8 mouse cellular contexts compared by ENCODE assay signal in the genomic region with DNA sequence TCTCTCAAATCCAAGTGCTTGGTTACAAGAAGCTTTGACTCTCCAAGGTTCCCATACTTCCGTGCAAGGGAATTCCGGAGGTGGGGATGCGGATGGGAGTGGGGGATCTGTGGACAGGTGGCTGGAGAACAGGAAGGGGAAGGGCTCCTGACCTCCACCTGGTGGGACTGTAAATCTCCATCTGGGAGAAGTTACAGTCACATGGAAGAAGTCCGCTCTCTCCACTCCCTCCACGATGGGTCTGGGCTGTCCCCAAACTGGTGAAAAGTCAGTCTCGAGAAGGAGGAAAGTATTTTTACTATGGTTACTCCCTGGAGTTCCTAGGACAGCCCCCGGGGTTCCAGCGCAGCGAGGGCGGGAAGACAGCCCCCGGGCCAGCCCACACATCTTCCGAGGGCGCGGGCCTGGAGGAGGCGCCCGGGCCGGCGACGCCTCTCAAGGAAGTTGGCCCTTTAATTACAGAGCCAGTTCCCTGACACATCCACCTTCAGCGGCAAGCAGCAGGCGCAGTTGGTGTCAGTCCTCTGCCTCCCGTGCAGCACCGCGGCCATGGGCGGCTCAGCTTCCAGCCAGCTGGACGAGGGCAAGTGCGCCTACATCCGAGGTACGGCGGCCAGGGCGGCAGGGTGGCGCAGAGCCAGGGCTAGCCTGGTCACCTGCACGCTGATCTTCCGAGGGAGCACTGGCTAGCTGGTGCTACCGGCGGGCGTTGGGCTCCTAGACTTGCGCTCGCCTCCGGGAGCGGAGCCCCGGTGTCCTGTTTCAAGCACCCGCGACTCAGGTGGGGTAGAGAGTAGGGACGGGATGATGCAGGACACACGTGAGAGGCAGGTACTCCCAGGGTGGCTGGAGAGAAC. TPM values are rescaled to one million over a fixed set of nuclear protein-coding genes. Genes with fewer than 3 reads are reported as not detected.
DNase-seq lines count a peak whose midpoint lies in the region; ATAC-seq and TF ChIP-seq lines count a peak whose summit lies in the region.

A gene (plus strand): TSS at position 206 of the 857 bp plus-strand sequence.

- no peaks in the 10 kb centered on the region for H3K36me3 ChIP-seq in hindbrain, postnatal 0 days (ENCODE audit: insufficient read depth, low read length)
- no peaks in the 10 kb centered on the region for H3K36me3 ChIP-seq in midbrain, embryonic 15.5 days (replicated peaks)
- H3K36me3 ChIP-seq in stomach, embryonic 15.5 days = no peaks in the 10 kb centered on the region

- no peak for TF ChIP-seq CTCF in hindbrain, postnatal 0 days (IDR thresholded peaks at IDR 0.05; ENCODE audit: low read depth)

- no peaks in the 10 kb centered on the region for H3K9me3 ChIP-seq in hindbrain, postnatal 0 days (ENCODE audit: low read length)
- no peaks in the 10 kb centered on the region for H3K9me3 ChIP-seq in midbrain, embryonic 15.5 days
- H3K9me3 ChIP-seq in stomach, embryonic 15.5 days = no peaks in the 10 kb centered on the region

- DNase-seq in T-cell, adult 2 months (ENCODE audit: low spot score) = peak; percentile 58
- peak; percentile 3 to 6 for DNase-seq in cerebellum, postnatal 36 days
- peak; percentile 75 for DNase-seq in gastrocnemius, postnatal 25 days
- DNase-seq in hindbrain, postnatal 0 days (ENCODE audit: low spot score) = peak; percentile 27
- peak; percentile 39 for DNase-seq in liver
- DNase-seq in layer of hippocampus, adult 9-11 months = no peak

- peak; percentile 43; the same call in 1 of the 2 replicates for ATAC-seq in hindbrain, postnatal 0 days
- peak; percentile 69 for ATAC-seq in midbrain, embryonic 15.5 days (replicated peaks)
- ATAC-seq in stomach, embryonic 15.5 days (ENCODE audit: insufficient read depth, low FRiP score, low read depth) = peak; percentile 87

- H3K4me3 ChIP-seq in hindbrain, postnatal 0 days (ENCODE audit: low read length) = peak within 1 kb of the TSS; percentile 41
- H3K4me3 ChIP-seq in midbrain, embryonic 15.5 days = peak within 1 kb of the TSS; percentile 41
- peak within 1 kb of the TSS; percentile 60 for H3K4me3 ChIP-seq in stomach, embryonic 15.5 days (replicated peaks)

- WGBS in hindbrain, postnatal 0 days = 5% methylated on average over 46 of the region's 46 CpGs
- WGBS in midbrain, embryonic 15.5 days = 6% methylated on average over 46 of the region's 46 CpGs
- WGBS in stomach, embryonic 15.5 days = 5% methylated on average over 46 of the region's 46 CpGs

- peaks cover 5% of the 10 kb centered on the region for H3K4me1 ChIP-seq in hindbrain, postnatal 0 days (ENCODE audit: insufficient read depth, low read length)
- peaks cover 8% of the 10 kb centered on the region for H3K4me1 ChIP-seq in midbrain, embryonic 15.5 days
- H3K4me1 ChIP-seq in stomach, embryonic 15.5 days = peaks cover 11% of the 10 kb centered on the region

- no peak within 1 kb of the TSS for H3K27ac ChIP-seq in hindbrain, postnatal 0 days
- no peak within 1 kb of the TSS for H3K27ac ChIP-seq in midbrain, embryonic 15.5 days
- peak within 1 kb of the TSS; percentile 67 for H3K27ac ChIP-seq in stomach, embryonic 15.5 days

- H3K4me2 ChIP-seq in hindbrain, postnatal 0 days (ENCODE audit: low read depth, low read length) = peak within 1 kb of the TSS; percentile 67
- peak within 1 kb of the TSS; percentile 87 for H3K4me2 ChIP-seq in midbrain, embryonic 15.5 days
- peak within 1 kb of the TSS; percentile 95 for H3K4me2 ChIP-seq in stomach, embryonic 15.5 days

- peak within 1 kb of the TSS; percentile 33; the same call in 1 of the 2 replicates for H3K9ac ChIP-seq in hindbrain, postnatal 0 days (replicated peaks; ENCODE audit: low read length)
- peak within 1 kb of the TSS; percentile 40 for H3K9ac ChIP-seq in midbrain, embryonic 15.5 days
- peak within 1 kb of the TSS; percentile 49 for H3K9ac ChIP-seq in stomach, embryonic 15.5 days

- peaks cover 13% of the 10 kb centered on the region; the same call in 1 of the 2 replicates for H3K27me3 ChIP-seq in hindbrain, postnatal 0 days (ENCODE audit: insufficient read depth, low read length)
- H3K27me3 ChIP-seq in midbrain, embryonic 15.5 days (replicated peaks) = peaks cover 14% of the 10 kb centered on the region
- H3K27me3 ChIP-seq in stomach, embryonic 15.5 days (replicated peaks) = no peaks in the 10 kb centered on the region

RNA-seq across cellular contexts. Expression of the gene that starts here (rescaled TPM):
- 10 to 100 TPM in 1 of 2 experiments, 1 to 10 TPM in 1; 9.7 to 15.8 TPM for total RNA-seq in gastrocnemius, postnatal 25 days (2021)
- total RNA-seq in hindbrain, postnatal 0 days (2014; rRNA removed) = 1.6 and 2.6 TPM in 2 replicates
- 1.7 and 2.0 TPM in 2 replicates for polyA plus RNA-seq in hindbrain, postnatal 0 days (2015; fragmentation: Nextera tagmentation; extraction: Ambion mirVana)
- polyA plus RNA-seq in midbrain, embryonic 15.5 days (2015; fragmentation: Nextera tagmentation; extraction: Ambion mirVana) = 0.77 and 1.4 TPM in 2 replicates
- polyA plus RNA-seq in stomach, embryonic 15.5 days (2015; fragmentation: Nextera tagmentation; extraction: Ambion mirVana) = 21.7 and 22.6 TPM in 2 replicates
